Mouse (Mus musculus): Measurements from ENCODE around the gene Fgg. TPM values are rescaled to one million over a fixed set of nuclear protein-coding genes. Genes with fewer than 3 reads are reported as not detected.

The Fgg gene
- total RNA-seq, 1 experiment, result 0.45 TPM

DNA sequence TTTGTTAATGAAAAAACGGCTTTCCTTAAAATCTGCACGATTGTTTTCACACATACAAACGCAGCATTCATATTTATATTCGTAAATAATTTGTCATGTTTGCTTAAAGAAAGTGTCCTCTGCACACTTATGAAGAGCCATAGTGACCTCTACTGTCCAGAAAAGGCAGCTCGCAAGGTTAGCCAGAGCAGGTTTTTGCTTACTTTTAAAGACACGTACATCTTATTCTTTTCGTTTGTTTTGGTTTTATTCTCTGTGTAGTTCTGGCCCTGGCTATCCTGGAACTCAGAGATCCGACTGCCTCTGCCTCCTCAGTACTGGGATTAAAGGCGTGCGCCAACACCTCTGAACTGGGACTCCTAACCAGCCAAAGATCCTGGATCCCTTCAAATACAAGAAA is 46.2 kb downstream of the Fgg start:
- no peak for DNase-seq (ENCODE audit: low read depth, low spot score)
- Histone ChIP-seq H3K27ac (ENCODE audit: insufficient read depth, low read depth, low read length, poor library complexity, severe bottlenecking) (no peak overlapping the region), H3K4me3 (ENCODE audit: insufficient read depth in 1 of 2, low read depth in 1 of 2, low read length in 2 of 2, poor library complexity in 1 of 2, severe bottlenecking in 1 of 2) (no peak overlapping the region), H3K9ac (ENCODE audit: insufficient read depth, low read depth, low read length, poor library complexity, severe bottlenecking) (no peak overlapping the region), H3K9me3 (ENCODE audit: control insufficient read depth, insufficient read depth, low read depth, low read length) (no peaks in the 10 kb centered on the region), H3K36me3 (ENCODE audit: control insufficient read depth, insufficient read depth, low read length, poor library complexity, severe bottlenecking) (peaks cover 5% of the 10 kb centered on the region), H3K4me1 (ENCODE audit: control insufficient read depth in 2 of 2, insufficient read depth in 2 of 2, low read length in 2 of 2, poor library complexity in 1 of 2) (no peaks in the 10 kb centered on the region)
- TF ChIP-seq MAFK (IDR thresholded peaks at IDR 0.05; ENCODE audit: insufficient read depth, low read depth, low read length), result no peak
- 0 out of 2 replicates have a peak, but pooled peaks have one; percentile 20 for TF ChIP-seq ZC3H11A (IDR thresholded peaks at IDR 0.05; ENCODE audit: borderline replicate concordance, low read depth, low read length)
- no peak for TF ChIP-seq HCFC1 (IDR thresholded peaks at IDR 0.05; ENCODE audit: borderline replicate concordance, insufficient read depth, low read length)
- TF ChIP-seq ZNF384 (IDR thresholded peaks at IDR 0.05; ENCODE audit: low read depth, low read length), result peak; percentile 73
- no peak for TF ChIP-seq CHD2 (IDR thresholded peaks at IDR 0.05; ENCODE audit: low read depth, low read length)
- in situ Hi-C loops (cut with MboI; ENCODE audit: low sequenced_read_pairs in 2 of 2, unreplicated experiment in 2 of 2), result loop anchor here in 1 of 2 experiments (25.0 kb wide), 1 partner anchor 691 kb away; the partner anchor contains the start of gene Map9

DNA sequence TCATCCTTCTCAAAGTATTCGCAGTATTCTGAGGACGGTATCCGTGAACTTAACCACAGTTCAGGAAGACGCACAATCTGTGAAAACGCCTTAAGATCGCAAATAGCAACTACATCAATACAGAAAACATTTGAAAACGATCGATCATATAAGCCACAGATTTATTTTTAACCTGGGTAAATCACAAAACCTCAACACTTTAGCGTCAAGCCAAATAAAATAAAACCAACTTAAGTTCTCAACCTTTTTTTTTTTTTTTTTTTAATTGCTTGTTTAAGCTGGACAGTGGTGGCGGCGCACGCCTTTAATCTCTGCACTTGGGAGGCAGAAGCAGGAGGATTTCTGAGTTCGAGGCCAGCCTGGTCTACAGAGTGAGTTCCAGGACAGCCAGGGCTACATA is 47.2 kb downstream of the Fgg start:
- no peaks in the 10 kb centered on the region for H3K9me3 ChIP-seq (ENCODE audit: control insufficient read depth, insufficient read depth, low read depth, low read length)
- H3K27ac ChIP-seq (ENCODE audit: insufficient read depth, low read depth, low read length, poor library complexity, severe bottlenecking), result no peak overlapping the region
- no peaks in the 10 kb centered on the region for H3K4me1 ChIP-seq (ENCODE audit: control insufficient read depth in 2 of 2, insufficient read depth in 2 of 2, low read length in 2 of 2, poor library complexity in 1 of 2)
- peaks cover 9% of the 10 kb centered on the region for H3K36me3 ChIP-seq (ENCODE audit: control insufficient read depth, insufficient read depth, low read length, poor library complexity, severe bottlenecking)
- peak overlapping the region; percentile 42 to 55 for H3K4me3 ChIP-seq (ENCODE audit: insufficient read depth in 1 of 2, low read depth in 1 of 2, low read length in 2 of 2, poor library complexity in 1 of 2, severe bottlenecking in 1 of 2)
- no peak for DNase-seq (ENCODE audit: low read depth, low spot score)
- TF ChIP-seq HCFC1 (IDR thresholded peaks at IDR 0.05; ENCODE audit: borderline replicate concordance, insufficient read depth, low read length) (no peak), ZC3H11A (IDR thresholded peaks at IDR 0.05; ENCODE audit: borderline replicate concordance, low read depth, low read length) (no peak), MAFK (IDR thresholded peaks at IDR 0.05; ENCODE audit: insufficient read depth, low read depth, low read length) (no peak), CHD2 (IDR thresholded peaks at IDR 0.05; ENCODE audit: low read depth, low read length) (no peak), ZNF384 (IDR thresholded peaks at IDR 0.05; ENCODE audit: low read depth, low read length) (no peak)
- peak overlapping the region; percentile 41; the same call in 1 of the 2 replicates for H3K9ac ChIP-seq (ENCODE audit: insufficient read depth, low read depth, low read length, poor library complexity, severe bottlenecking)
- in situ Hi-C loops (cut with MboI; ENCODE audit: low sequenced_read_pairs in 2 of 2, unreplicated experiment in 2 of 2), result loop anchor here in 1 of 2 experiments (25.0 kb wide), 1 partner anchor 692 kb away; the partner anchor contains the start of gene Map9

DNA sequence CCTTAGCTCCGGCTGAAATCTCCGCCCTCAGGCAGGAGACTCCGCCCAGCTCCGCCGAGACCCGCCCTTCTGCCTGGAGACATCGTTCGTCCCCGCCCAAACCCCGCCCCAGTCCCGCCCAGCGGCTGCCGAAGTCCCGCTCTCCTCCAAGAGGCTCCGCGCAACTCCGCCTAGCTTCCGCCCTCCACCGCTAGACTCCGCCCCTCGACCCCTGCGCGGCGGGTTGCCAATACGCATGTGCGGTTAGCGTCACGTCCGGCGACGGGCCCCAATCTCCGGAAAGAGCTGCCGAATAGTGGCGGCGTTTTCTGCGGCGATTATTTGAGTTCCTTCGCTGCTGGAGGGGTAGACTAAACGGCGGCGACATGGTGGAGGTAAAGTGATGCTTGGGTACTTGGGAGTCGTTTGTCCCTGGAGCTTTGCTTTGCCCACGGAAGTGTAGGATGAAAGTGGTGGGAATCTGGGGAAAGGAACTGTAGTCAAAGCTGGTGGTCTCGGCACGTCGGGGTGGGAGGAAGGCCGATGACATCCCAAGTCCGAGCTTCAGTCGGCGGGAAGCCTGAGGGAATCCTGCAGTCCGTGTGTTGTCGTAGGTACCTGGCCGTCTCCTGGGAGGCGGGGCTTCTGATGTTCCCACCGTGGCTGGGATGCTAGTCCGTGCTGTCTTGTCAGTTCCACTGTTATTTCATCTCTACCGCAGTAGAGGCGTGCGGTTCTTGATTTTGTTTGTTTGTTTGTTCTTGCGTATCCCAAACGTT is 47.9 kb downstream of the Fgg start, which contains the start of gene Plrg1:
Gene Plrg1 (plus strand): TSS at position 242 of the 758 bp plus-strand sequence.
- peaks cover 12% of the 10 kb centered on the region for H3K36me3 ChIP-seq (ENCODE audit: control insufficient read depth, insufficient read depth, low read length, poor library complexity, severe bottlenecking)
- TF ChIP-seq ZNF384 (IDR thresholded peaks at IDR 0.05; ENCODE audit: low read depth, low read length) (no peak), CHD2 (IDR thresholded peaks at IDR 0.05; ENCODE audit: low read depth, low read length) (no peak), HCFC1 (IDR thresholded peaks at IDR 0.05; ENCODE audit: borderline replicate concordance, insufficient read depth, low read length) (no peak), MAFK (IDR thresholded peaks at IDR 0.05; ENCODE audit: insufficient read depth, low read depth, low read length) (no peak), ZC3H11A (IDR thresholded peaks at IDR 0.05; ENCODE audit: borderline replicate concordance, low read depth, low read length) (no peak)
- H3K9me3 ChIP-seq (ENCODE audit: control insufficient read depth, insufficient read depth, low read depth, low read length), result no peaks in the 10 kb centered on the region
- H3K4me3 ChIP-seq (ENCODE audit: insufficient read depth in 1 of 2, low read depth in 1 of 2, low read length in 2 of 2, poor library complexity in 1 of 2, severe bottlenecking in 1 of 2), result peak within 1 kb of the TSS; percentile 91 to 100
- peak within 1 kb of the TSS; percentile 96 for H3K9ac ChIP-seq (ENCODE audit: insufficient read depth, low read depth, low read length, poor library complexity, severe bottlenecking)
- no peaks in the 10 kb centered on the region for H3K4me1 ChIP-seq (ENCODE audit: control insufficient read depth in 2 of 2, insufficient read depth in 2 of 2, low read length in 2 of 2, poor library complexity in 1 of 2)
- peak; percentile 94 for DNase-seq (ENCODE audit: low read depth, low spot score)
- H3K27ac ChIP-seq (ENCODE audit: insufficient read depth, low read depth, low read length, poor library complexity, severe bottlenecking), result peak within 1 kb of the TSS; percentile 67; the same call in 1 of the 2 replicates
- in situ Hi-C loops (cut with MboI; ENCODE audit: low sequenced_read_pairs in 2 of 2, unreplicated experiment in 2 of 2), result loop anchor here in 1 of 2 experiments (25.0 kb wide), 1 partner anchor 693 kb away; the partner anchor contains the start of gene Map9

DNA sequence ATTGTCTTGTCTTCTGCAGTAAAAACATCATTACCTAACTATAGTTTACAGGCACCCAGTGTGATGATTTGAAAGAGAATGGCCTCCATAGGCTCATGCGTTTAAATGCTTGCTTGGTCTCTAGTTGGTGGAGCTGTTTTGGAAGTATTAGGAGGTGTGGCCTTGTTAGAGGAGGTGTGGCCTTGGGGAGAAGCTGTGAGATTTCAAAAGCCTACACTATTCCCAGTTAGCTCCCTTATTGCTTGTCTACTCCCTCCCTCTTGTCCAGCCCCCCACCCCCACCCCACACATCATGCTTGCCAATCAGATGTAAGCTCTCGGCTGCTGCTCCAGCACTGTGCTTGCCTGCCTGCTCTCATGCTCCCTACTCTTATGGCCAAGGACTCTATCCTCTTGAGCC is 49.5 kb downstream of the Fgg start:
- in situ Hi-C loops (cut with MboI; ENCODE audit: low sequenced_read_pairs in 2 of 2, unreplicated experiment in 2 of 2), result loop anchor here in 1 of 2 experiments (25.0 kb wide), 1 partner anchor 695 kb away; the partner anchor contains the start of gene Map9
- no peaks in the 10 kb centered on the region for H3K4me1 ChIP-seq (ENCODE audit: control insufficient read depth in 2 of 2, insufficient read depth in 2 of 2, low read length in 2 of 2, poor library complexity in 1 of 2)
- no peak for DNase-seq (ENCODE audit: low read depth, low spot score)
- no peak overlapping the region for H3K4me3 ChIP-seq (ENCODE audit: insufficient read depth in 1 of 2, low read depth in 1 of 2, low read length in 2 of 2, poor library complexity in 1 of 2, severe bottlenecking in 1 of 2)
- no peak overlapping the region for H3K27ac ChIP-seq (ENCODE audit: insufficient read depth, low read depth, low read length, poor library complexity, severe bottlenecking)
- no peak for TF ChIP-seq MAFK (IDR thresholded peaks at IDR 0.05; ENCODE audit: insufficient read depth, low read depth, low read length)
- no peak for TF ChIP-seq HCFC1 (IDR thresholded peaks at IDR 0.05; ENCODE audit: borderline replicate concordance, insufficient read depth, low read length)
- TF ChIP-seq ZNF384 (IDR thresholded peaks at IDR 0.05; ENCODE audit: low read depth, low read length), result no peak
- H3K9me3 ChIP-seq (ENCODE audit: control insufficient read depth, insufficient read depth, low read depth, low read length), result no peaks in the 10 kb centered on the region
- H3K9ac ChIP-seq (ENCODE audit: insufficient read depth, low read depth, low read length, poor library complexity, severe bottlenecking), result no peak overlapping the region
- peaks cover 25% of the 10 kb centered on the region for H3K36me3 ChIP-seq (ENCODE audit: control insufficient read depth, insufficient read depth, low read length, poor library complexity, severe bottlenecking)

Other genes with a start within 250 kb of the Fgg start
- 1.0 and 2.9 TPM in 2 replicates for gene Rbm46, start 131.2 kb upstream of the Fgg start, total RNA-seq (2012; rRNA removed)
- 0.05 and 0.09 TPM in 2 replicates for gene Lrat, start 103.8 kb upstream of the Fgg start, total RNA-seq (2012; rRNA removed)
- 0.11 TPM in 1 of 2 replicates, not detected in the other for gene Fga, start 18.4 kb downstream of the Fgg start, total RNA-seq (2012; rRNA removed)
- gene Fgb, start 42.1 kb downstream of the Fgg start, total RNA-seq (2012; rRNA removed), result not detected in 2 replicates
- gene Plrg1, start 47.8 kb downstream of the Fgg start, total RNA-seq (2012; rRNA removed), result 71.4 and 81.7 TPM in 2 replicates
- 0.22 and 0.32 TPM in 2 replicates for gene Dchs2, start 120.2 kb downstream of the Fgg start, total RNA-seq (2012; rRNA removed)

Data from ES-E14 (cell line).